Comparison of ENCODE assay signal across 28 mouse cellular contexts in genomic region chr17:13175609-13176008, GRCm38 (mm10). TPM values are rescaled to one million over a fixed set of nuclear protein-coding genes. Genes with fewer than 3 reads are reported as not detected.
A peak's percentile ranks its signal among the peaks of the same experiment; 100 is the strongest.
DNase-seq lines count a peak whose midpoint lies in the region; ATAC-seq and TF ChIP-seq lines count a peak whose summit lies in the region.
"Not testable (repeated sequence)": the region's sequence is repeated elsewhere in the genome, so short reads cannot be mapped to it uniquely, and the experiment has no call there.
"Had no signal": no experiment of that assay in that cellular context is flagged by ENCODE, and none has a peak within 500 bp of the region (broad histone marks: within the 10 kb centered on the region; RNA-seq: fewer than 3 reads in every experiment).

No protein-coding gene starts in this region.

- H3K4me3 ChIP-seq in forebrain, postnatal 0 days (ENCODE audit: low read depth, low read length), result not testable (repeated sequence)

- TF ChIP-seq CTCF in forebrain, postnatal 0 days (IDR thresholded peaks at IDR 0.05; ENCODE audit: low read depth), result not testable (repeated sequence)

- not testable (repeated sequence) for H3K9me3 ChIP-seq in forebrain, postnatal 0 days (ENCODE audit: low read length)

- H3K4me1 ChIP-seq in forebrain, postnatal 0 days (ENCODE audit: insufficient read depth), result not testable (repeated sequence)

- H3K36me3 ChIP-seq in forebrain, postnatal 0 days (ENCODE audit: insufficient read depth), result not testable (repeated sequence)

- peak; percentile 60 for ATAC-seq in common myeloid progenitor, adult 5-6 weeks (replicated peaks; ENCODE audit: low read depth, poor library complexity, severe bottlenecking)
- ATAC-seq in forebrain, postnatal 0 days, result peak; percentile 48; the same call in 1 of the 2 replicates
- ATAC-seq in hematopoietic stem cell, adult 5-6 weeks (replicated peaks in 1 of 2; ENCODE audit: insufficient read depth in 1 of 2, low FRiP score in 2 of 2, low TSS enrichment in 1 of 2, low read depth in 1 of 2, poor library complexity in 2 of 2, severe bottlenecking in 2 of 2), result peak; percentile 55 to 65; a peak in 3 of 4 replicates
- ATAC-seq in inflammation-experienced regulatory T-cells, adult 6 months, result peak; percentile 56
- ATAC-seq in megakaryocyte-erythroid progenitor cell, adult 5-6 weeks (replicated peaks; ENCODE audit: low FRiP score, low TSS enrichment, poor library complexity, severe bottlenecking), result peak; percentile 74; the same call in 1 of the 2 replicates
- 0 out of 2 replicates have a peak, but pooled peaks have one; percentile 44 for ATAC-seq in monocyte, adult 5-6 weeks (replicated peaks; ENCODE audit: insufficient number of reproducible peaks, low FRiP score, low TSS enrichment, poor library complexity, severe bottlenecking)

- not testable (repeated sequence) for DNase-seq in forebrain, postnatal 0 days

- not testable (repeated sequence) for H3K9ac ChIP-seq in forebrain, postnatal 0 days

- H3K4me2 ChIP-seq in forebrain, postnatal 0 days (ENCODE audit: low read depth), result not testable (repeated sequence)

- H3K27ac ChIP-seq in forebrain, postnatal 0 days (ENCODE audit: low read depth, low read length), result not testable (repeated sequence)

- whole genome bisulfite sequencing in forebrain, postnatal 0 days, result no CpG with 5 or more reads among the region's 1 CpGs

- not testable (repeated sequence) for H3K27me3 ChIP-seq in forebrain, postnatal 0 days (ENCODE audit: insufficient read depth, low read length)

RNA-seq across cellular contexts. Expression of gene Unc93a, which starts 44.0 kb away (rescaled TPM):
- not detected in 2 replicates for total RNA-seq in common myeloid progenitor, adult 5-6 weeks (2017)
- 0.08 and 0.14 TPM in 2 replicates for total RNA-seq in forebrain, postnatal 0 days (2014; rRNA removed)
- polyA plus RNA-seq in forebrain, postnatal 0 days (2015; fragmentation: Nextera tagmentation; extraction: Ambion mirVana), result 0.11 and 0.22 TPM in 2 replicates
- not detected in 2 replicates for total RNA-seq in hematopoietic stem cell, adult 5-6 weeks (2017)
- not detected for polyA plus RNA-seq in inflammation-experienced regulatory T-cells, adult 6 months (2017; shearing (Covaris generic))
- not detected in 2 replicates for total RNA-seq in megakaryocyte-erythroid progenitor cell, adult 5-6 weeks (2014; fragmentation: Nextera tagmentation)
- total RNA-seq in megakaryocyte-erythroid progenitor cell, adult 5-6 weeks (2017), result 0.33 TPM in 1 of 2 replicates, not detected in the other
- total RNA-seq in monocyte, adult 5-6 weeks (2017), result 0.76 to 1.4 TPM (median 0.78 TPM) in 3 replicates
- total RNA-seq: gastrocnemius, adult 18-20 months; gastrocnemius, postnatal 36 days; heart, adult 8-10 months; heart, postnatal 25 days had no signal
- polyA plus RNA-seq: cerebellum, adult 2 months; cortical plate, adult 2 months; embryonic facial prominence, embryonic 10.5 days; embryonic facial prominence, embryonic 13.5 days; erythroblast, embryonic 14.5 days; forebrain, embryonic 13.5 days; G1E; heart, embryonic 11.5 days; heart, embryonic 14.5 days; heart, postnatal 0 days; hindbrain, embryonic 10.5 days; hindbrain, embryonic 14.5 days; intestine, embryonic 15.5 days had no signal

RNA-seq across cellular contexts. Expression of gene Smok2a, which starts 45.4 kb away (rescaled TPM):
- total RNA-seq in common myeloid progenitor, adult 5-6 weeks (2017), result not detected in 2 replicates
- not detected in 2 replicates for total RNA-seq in forebrain, postnatal 0 days (2014; rRNA removed)
- polyA plus RNA-seq in forebrain, postnatal 0 days (2015; fragmentation: Nextera tagmentation; extraction: Ambion mirVana), result not detected in 2 replicates
- total RNA-seq in hematopoietic stem cell, adult 5-6 weeks (2017), result not detected in 2 replicates
- not detected for polyA plus RNA-seq in inflammation-experienced regulatory T-cells, adult 6 months (2017; shearing (Covaris generic))
- not detected in 2 replicates for total RNA-seq in megakaryocyte-erythroid progenitor cell, adult 5-6 weeks (2014; fragmentation: Nextera tagmentation)
- not detected in 2 replicates for total RNA-seq in megakaryocyte-erythroid progenitor cell, adult 5-6 weeks (2017)
- total RNA-seq in monocyte, adult 5-6 weeks (2017), result not detected in 3 replicates
- total RNA-seq: adrenal gland, adult 2 months; adrenal gland, postnatal 14 days; adrenal gland, postnatal 4 days; CH12.LX; gastrocnemius, adult 18-20 months; gastrocnemius, postnatal 10 days; gastrocnemius, postnatal 36 days; heart, adult 8-10 months; heart, postnatal 25 days had no signal
- polyA plus RNA-seq: adrenal gland, adult 2 months; cerebellum, adult 2 months; cortical plate, adult 2 months; embryonic facial prominence, embryonic 10.5 days; embryonic facial prominence, embryonic 13.5 days; erythroblast, embryonic 14.5 days; forebrain, embryonic 13.5 days; G1E; heart, embryonic 11.5 days; heart, embryonic 14.5 days; heart, postnatal 0 days; hindbrain, embryonic 10.5 days; hindbrain, embryonic 14.5 days; intestine, embryonic 15.5 days had no signal

RNA-seq across cellular contexts. Expression of gene Smok2b, which starts 54.4 kb away (rescaled TPM):
- not detected in 2 replicates for total RNA-seq in common myeloid progenitor, adult 5-6 weeks (2017)
- not detected in 2 replicates for total RNA-seq in forebrain, postnatal 0 days (2014; rRNA removed)
- not detected in 2 replicates for polyA plus RNA-seq in forebrain, postnatal 0 days (2015; fragmentation: Nextera tagmentation; extraction: Ambion mirVana)
- not detected in 2 replicates for total RNA-seq in hematopoietic stem cell, adult 5-6 weeks (2017)
- not detected for polyA plus RNA-seq in inflammation-experienced regulatory T-cells, adult 6 months (2017; shearing (Covaris generic))
- total RNA-seq in megakaryocyte-erythroid progenitor cell, adult 5-6 weeks (2014; fragmentation: Nextera tagmentation), result not detected in 2 replicates
- not detected in 2 replicates for total RNA-seq in megakaryocyte-erythroid progenitor cell, adult 5-6 weeks (2017)
- total RNA-seq in monocyte, adult 5-6 weeks (2017), result not detected in 3 replicates
- total RNA-seq: adrenal gland, adult 2 months; adrenal gland, postnatal 14 days; adrenal gland, postnatal 4 days; CH12.LX; gastrocnemius, adult 18-20 months; gastrocnemius, postnatal 10 days; gastrocnemius, postnatal 36 days; heart, adult 8-10 months; heart, postnatal 25 days had no signal
- polyA plus RNA-seq: adrenal gland, adult 2 months; cerebellum, adult 2 months; cortical plate, adult 2 months; embryonic facial prominence, embryonic 10.5 days; embryonic facial prominence, embryonic 13.5 days; erythroblast, embryonic 14.5 days; forebrain, embryonic 13.5 days; G1E; heart, embryonic 11.5 days; heart, embryonic 14.5 days; heart, postnatal 0 days; hindbrain, embryonic 10.5 days; hindbrain, embryonic 14.5 days; intestine, embryonic 15.5 days had no signal
